Mouse (Mus musculus): ENCODE measurements at regions not wholly inside any gene's neighbourhood (a gene's known extent, or its start where the extent isn't known, plus 50 kb on each side); places are given as distances from the start of the nearest gene placed in this dataset.

GRCm38 (mm10) chr3:137482546-137482945 lies 138.9 kb upstream of the Ddit4l start:
- DNase-seq (ENCODE audit: low spot score in 2 of 2): no peak

- DNase-seq (ENCODE audit: low spot score in 2 of 2): no peak
Measured at GRCm38 (mm10) chr3:137482971-137483370, 138.4 kb upstream of the Ddit4l start.

- DNase-seq (ENCODE audit: low spot score in 2 of 2): no peak
Measured at GRCm38 (mm10) chr3:137489592-137489991, 131.8 kb upstream of the Ddit4l start.

GRCm38 (mm10) chr3:137491508-137492019 lies 129.8 kb upstream of the Ddit4l start:
- DNase-seq (ENCODE audit: low spot score in 2 of 2): no peak

- DNase-seq (ENCODE audit: low spot score in 2 of 2): no peak
Measured at GRCm38 (mm10) chr3:137498343-137498742, 123.1 kb upstream of the Ddit4l start.

- DNase-seq (ENCODE audit: low spot score in 2 of 2): no peak
Measured at GRCm38 (mm10) chr3:137511283-137511682, 110.1 kb upstream of the Ddit4l start.

- DNase-seq (ENCODE audit: low spot score in 2 of 2): no peak
Measured at GRCm38 (mm10) chr3:137512411-137512810, 109.0 kb upstream of the Ddit4l start.

GRCm38 (mm10) chr3:137513026-137513425 lies 108.4 kb upstream of the Ddit4l start:
- DNase-seq (ENCODE audit: low spot score in 2 of 2): peak in 1 of 2 experiments; percentile 13

GRCm38 (mm10) chr3:137514238-137514637 lies 107.2 kb upstream of the Ddit4l start:
- DNase-seq (ENCODE audit: low spot score in 2 of 2): no peak

- no peak for DNase-seq (ENCODE audit: low spot score in 2 of 2)
Measured at GRCm38 (mm10) chr3:137517433-137517832, 104.0 kb upstream of the Ddit4l start.

GRCm38 (mm10) chr3:137520191-137520590 lies 101.2 kb upstream of the Ddit4l start:
- DNase-seq (ENCODE audit: low spot score in 2 of 2): no peak

GRCm38 (mm10) chr3:137525606-137526575 lies 95.5 kb upstream of the Ddit4l start:
- no peak for DNase-seq (ENCODE audit: low spot score in 2 of 2)

GRCm38 (mm10) chr3:137529592-137529960 lies 91.8 kb upstream of the Ddit4l start:
- DNase-seq (ENCODE audit: low spot score in 2 of 2): no peak

GRCm38 (mm10) chr3:137529961-137530609 lies 91.3 kb upstream of the Ddit4l start:
- DNase-seq (ENCODE audit: low spot score in 2 of 2): no peak

GRCm38 (mm10) chr3:137541666-137542065 lies 79.7 kb upstream of the Ddit4l start:
- DNase-seq (ENCODE audit: low spot score in 2 of 2): no peak

GRCm38 (mm10) chr3:137542343-137542742 lies 79.1 kb upstream of the Ddit4l start:
- no peak for DNase-seq (ENCODE audit: low spot score in 2 of 2)

- DNase-seq (ENCODE audit: low spot score in 2 of 2): no peak
Measured at GRCm38 (mm10) chr3:137547414-137547877, 74.0 kb upstream of the Ddit4l start.

- peak in 1 of 2 experiments; percentile 10 for DNase-seq (ENCODE audit: low spot score in 2 of 2)
Measured at GRCm38 (mm10) chr3:137547938-137548337, 73.5 kb upstream of the Ddit4l start.

GRCm38 (mm10) chr3:137550708-137551107 lies 70.7 kb upstream of the Ddit4l start:
- DNase-seq (ENCODE audit: low spot score in 2 of 2): no peak

- no peak for DNase-seq (ENCODE audit: low spot score in 2 of 2)
Measured at GRCm38 (mm10) chr3:137552472-137553336, 68.7 kb upstream of the Ddit4l start.

GRCm38 (mm10) chr3:137560851-137561449 lies 60.5 kb upstream of the Ddit4l start:
- peak in 1 of 2 experiments; percentile 8 for DNase-seq (ENCODE audit: low spot score in 2 of 2)

All from urinary bladder, postnatal 36 days (tissue).